Mouse (Mus musculus) midbrain, postnatal 0 days (tissue): ENCODE data around the gene Klhl33. TPM values are rescaled to one million over a fixed set of nuclear protein-coding genes. Genes with fewer than 3 reads are reported as not detected.
A peak's percentile ranks its signal among the peaks of the same experiment; 100 is the strongest.

ENCODE experiments used
- ATAC-seq: fragments of 200-750 bp; cut with Nextera tagmentation; 2 replicates; pipeline ENCODE4 v1.8.0; 2017; ENCODE audit warnings: moderate number of reproducible peaks, mild to moderate bottlenecking, moderate TSS enrichment, moderate library complexity; ENCODE audit not compliant: low FRiP score
- DNase-seq: peaks from one replicate; pipeline ENCODE4 v3.0.0-alpha.2; 2015; ENCODE audit warnings: low spot score
- H3K27ac ChIP-seq: fragments of 300-500 bp; sonication (generic); 2 replicates; pipeline ENCODE4 v1.5.1; 2014; ENCODE audit warnings: low read depth, mild to moderate bottlenecking, low read length, mixed read lengths
- H3K27me3 ChIP-seq: fragments of 300-500 bp; sonication (generic); 2 replicates; pipeline ENCODE4 v1.6.1; 2014; ENCODE audit warnings: low read length, control low read depth, mixed read lengths; ENCODE audit not compliant: insufficient read depth
- H3K36me3 ChIP-seq: fragments of 300-500 bp; sonication (generic); 2 replicates; pipeline ENCODE4 v1.6.1; 2014; ENCODE audit warnings: low read length, control low read depth, mixed read lengths; ENCODE audit not compliant: insufficient read depth
- H3K4me1 ChIP-seq: fragments of 300-500 bp; sonication (generic); 2 replicates; pipeline ENCODE4 v1.6.1; 2014; ENCODE audit warnings: mild to moderate bottlenecking, control low read depth, antibody characterized with exemption, low read length, mixed read lengths; ENCODE audit not compliant: insufficient read depth
- H3K4me2 ChIP-seq: fragments of 300-500 bp; sonication (generic); 2 replicates; pipeline ENCODE4 v1.6.1; 2014; ENCODE audit warnings: low read depth, mild to moderate bottlenecking, low read length, mixed read lengths; ENCODE audit not compliant: poor library complexity, severe bottlenecking
- H3K4me3 ChIP-seq: fragments of 300-500 bp; sonication (generic); 2 replicates; pipeline ENCODE4 v1.5.1; 2014; ENCODE audit warnings: low read depth, mild to moderate bottlenecking, low read length, moderate library complexity
- H3K9ac ChIP-seq: fragments of 300-500 bp; sonication (generic); replicated peaks from 2 replicates; pipeline ENCODE4 v1.6.1; 2014; ENCODE audit warnings: mild to moderate bottlenecking, low read length, moderate library complexity, mixed read lengths; ENCODE audit not compliant: poor library complexity, severe bottlenecking
- H3K9me3 ChIP-seq: fragments of 300-500 bp; sonication (generic); 2 replicates; pipeline ENCODE4 v1.6.1; 2016; ENCODE audit warnings: low read length, control low read depth
- CTCF ChIP-seq: IDR thresholded peaks from 2 replicates; pipeline ENCODE4 v1.5.1; 2016; ENCODE audit warnings: antibody characterized with exemption, mild to moderate bottlenecking
- WGBS: fragments of 180-500 bp; shearing (Covaris S2); extraction: QIAGEN DNeasy Blood & Tissue Kit; methylation state at CpG from one replicate; pipeline ENCODE4 v1.1.7; 2014; 5-methylcytosine and 5-hydroxymethylcytosine counted together
- polyA plus RNA-seq: library from polyadenylated mRNA; unstranded; fragments of >200 nt; fragmentation: Nextera tagmentation; extraction: Ambion mirVana; gene quantifications from 2 replicates; pipeline ENCODE4 v1.2.1, GENCODE M21; 2015
- total RNA-seq: library from RNA; depleted of rRNA; stranded (reverse); fragments of >200 nt; gene quantifications from 2 replicates; pipeline ENCODE4 v1.2.3, GENCODE M21; 2014

Klhl33 gene
- total and polyA plus RNA-seq, 2 experiments from 2014 or later, result 2.4 to 5.0 TPM

DNA sequence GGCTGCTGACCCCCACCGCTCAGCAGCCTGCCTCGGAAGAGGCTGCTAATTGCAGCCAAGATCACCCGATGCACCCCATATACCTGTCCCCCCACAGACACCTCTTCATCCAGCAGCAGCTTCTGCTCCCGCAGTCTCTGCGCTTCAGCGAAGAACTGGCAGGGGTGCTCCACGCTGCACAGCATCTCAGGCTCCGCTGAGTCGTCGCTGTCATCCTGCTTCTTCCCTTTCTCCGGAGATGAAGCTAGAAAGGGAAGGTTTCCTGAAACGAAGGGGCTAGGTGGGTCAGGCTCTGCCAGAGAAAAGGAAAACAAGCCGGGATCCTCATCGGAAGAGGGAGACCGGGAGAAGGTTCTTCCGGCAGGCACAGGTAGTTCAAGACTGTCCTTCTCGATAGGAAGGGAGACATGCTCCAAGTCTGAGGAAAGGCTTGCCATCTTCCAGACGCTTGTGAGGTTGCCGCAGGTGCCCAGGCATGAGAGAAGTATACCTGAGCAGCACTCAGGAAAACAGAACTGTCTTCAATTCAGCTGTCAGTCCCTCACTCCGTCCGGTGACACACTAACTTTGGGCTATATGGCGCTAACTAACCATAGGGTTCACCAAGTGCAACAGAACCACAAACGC, 447 bp downstream of the Klhl33 start:
- Histone ChIP-seq H3K4me3 (peak overlapping the region; percentile 56), H3K9me3 (no peaks in the 10 kb centered on the region), H3K9ac (peak overlapping the region; percentile 62), H3K36me3 (no peaks in the 10 kb centered on the region), H3K4me2 (peak overlapping the region; percentile 85), H3K27ac (peak overlapping the region; percentile 21), H3K27me3 (no peaks in the 10 kb centered on the region), H3K4me1 (no peaks in the 10 kb centered on the region)
- TF ChIP-seq CTCF, result no peak
- peak; percentile 72 for ATAC-seq
- WGBS, result 16% methylated on average over 23 of the region's 23 CpGs
- DNase-seq, result peak; percentile 19

GRCm38 (mm10) chr14:50895985-50896746, 1.1 kb downstream of the Klhl33 start:
- Histone ChIP-seq H3K4me2 (peak overlapping the region; percentile 85), H3K4me3 (peak overlapping the region; percentile 56), H3K9me3 (no peaks in the 10 kb centered on the region), H3K27me3 (no peaks in the 10 kb centered on the region), H3K9ac (peak overlapping the region; percentile 62), H3K27ac (peak overlapping the region; percentile 21; the same call in 1 of the 2 replicates), H3K36me3 (no peaks in the 10 kb centered on the region), H3K4me1 (no peaks in the 10 kb centered on the region)
- peak; percentile 60 for DNase-seq
- peak; percentile 32 for ATAC-seq
- TF ChIP-seq CTCF, result no peak
- whole genome bisulfite sequencing, result 17% methylated on average over 18 of the region's 19 CpGs

DNA sequence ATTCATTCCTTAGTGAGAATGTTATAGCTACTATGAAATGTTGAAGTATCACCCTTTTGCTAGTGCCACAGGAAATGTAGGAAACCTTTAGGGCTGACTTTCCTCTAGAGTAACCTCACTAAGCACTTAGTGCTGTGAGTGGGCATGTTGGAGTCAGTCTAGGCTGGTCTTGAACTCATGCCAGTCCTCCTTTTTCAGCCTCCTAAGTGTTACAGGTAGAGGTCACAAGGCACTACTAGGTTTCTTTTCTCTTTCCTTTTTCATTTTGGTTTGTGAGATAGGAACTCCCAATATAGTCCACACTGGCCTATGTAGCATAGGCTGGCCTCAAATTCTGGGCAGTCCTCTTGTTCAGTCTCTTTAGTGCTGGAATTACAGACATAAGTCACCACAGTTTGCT, 1.9 kb downstream of the Klhl33 start:
- Histone ChIP-seq H3K4me2 (no peak overlapping the region), H3K4me1 (no peaks in the 10 kb centered on the region), H3K36me3 (no peaks in the 10 kb centered on the region), H3K9me3 (no peaks in the 10 kb centered on the region), H3K27me3 (no peaks in the 10 kb centered on the region), H3K9ac (no peak overlapping the region), H3K4me3 (no peak overlapping the region), H3K27ac (no peak overlapping the region)
- ATAC-seq, result no peak
- no peak for TF ChIP-seq CTCF
- no peak for DNase-seq

DNA sequence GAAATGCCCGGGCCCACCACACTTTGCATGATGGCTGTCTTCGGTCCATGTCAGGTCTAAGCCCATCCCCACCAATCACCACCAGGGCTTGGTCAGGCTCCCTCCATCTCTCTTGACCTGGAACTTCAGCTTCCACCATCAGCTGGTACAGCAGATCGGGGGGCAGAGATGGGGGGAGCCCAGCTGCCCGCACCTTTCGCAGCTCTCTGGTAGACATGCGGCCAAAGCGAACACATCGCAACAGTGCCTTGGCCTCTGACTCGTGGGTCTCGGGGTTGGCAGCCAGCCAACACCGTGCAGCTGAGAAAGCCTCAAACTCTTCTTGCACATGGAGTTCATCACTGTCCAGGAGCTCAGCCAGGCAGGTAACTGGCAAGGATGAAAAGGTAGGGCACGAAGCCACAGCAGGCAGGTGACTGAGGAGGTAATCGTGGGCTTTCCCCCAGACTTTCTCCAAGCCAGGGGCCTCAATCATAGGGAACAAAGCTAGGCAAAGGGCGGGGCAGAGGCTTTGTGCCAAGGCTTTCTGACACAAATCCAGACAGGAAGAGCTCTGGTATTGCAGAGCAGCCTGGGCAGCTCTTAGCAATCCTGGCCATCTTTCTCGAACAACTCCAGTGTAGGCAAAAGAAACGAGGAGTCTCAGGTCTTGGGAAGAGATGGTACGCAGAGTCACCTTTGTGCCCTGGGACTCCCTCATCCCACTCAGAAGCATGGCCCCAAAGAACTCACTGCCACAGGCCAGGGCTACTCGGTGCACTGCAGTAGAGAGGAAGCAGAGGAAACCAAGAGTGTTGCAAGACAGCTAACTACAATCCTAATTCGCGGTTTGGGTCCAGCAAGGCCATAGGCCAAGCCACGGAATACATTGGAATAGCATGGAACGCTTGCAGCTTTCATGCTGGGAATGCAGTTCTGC, 4.5 kb downstream of the Klhl33 start:
- TF ChIP-seq CTCF, result no peak
- no peak for ATAC-seq
- H3K27ac ChIP-seq, result no peak overlapping the region
- 86% methylated on average over 22 of the region's 22 CpGs for WGBS
- no peak for DNase-seq
- H3K4me3 ChIP-seq, result no peak overlapping the region
- no peaks in the 10 kb centered on the region for H3K4me1 ChIP-seq
- no peaks in the 10 kb centered on the region for H3K27me3 ChIP-seq
- H3K4me2 ChIP-seq, result no peak overlapping the region
- no peak overlapping the region for H3K9ac ChIP-seq
- H3K9me3 ChIP-seq, result no peaks in the 10 kb centered on the region
- no peaks in the 10 kb centered on the region for H3K36me3 ChIP-seq

GRCm38 (mm10) chr14:50892091-50892490, 5.2 kb downstream of the Klhl33 start:
- 89% methylated on average over 7 of the region's 7 CpGs for WGBS
- Histone ChIP-seq H3K4me3 (no peak overlapping the region), H3K27ac (no peak overlapping the region), H3K9ac (no peak overlapping the region), H3K4me2 (no peak overlapping the region), H3K27me3 (no peaks in the 10 kb centered on the region), H3K4me1 (no peaks in the 10 kb centered on the region), H3K9me3 (no peaks in the 10 kb centered on the region), H3K36me3 (no peaks in the 10 kb centered on the region)
- ATAC-seq, result no peak
- no peak for DNase-seq
- TF ChIP-seq CTCF, result no peak
